Comparison of ENCODE assay signal across 19 mouse cellular contexts in genomic region chr11:44062446-44062845, GRCm38 (mm10).
DNase-seq lines count a peak whose midpoint lies in the region; ATAC-seq and TF ChIP-seq lines count a peak whose summit lies in the region.
"Had no signal": no experiment of that assay in that cellular context is flagged by ENCODE, and none has a peak within 500 bp of the region (broad histone marks: within the 10 kb centered on the region; RNA-seq: fewer than 3 reads in every experiment).

No protein-coding gene starts in this region.

- H3K9me3 ChIP-seq in liver, postnatal 0 days (ENCODE audit: low read length), result no peaks in the 10 kb centered on the region
- H3K9me3 ChIP-seq in intestine, postnatal 0 days (ENCODE audit: control insufficient read depth), result no peaks in the 10 kb centered on the region
- H3K9me3 ChIP-seq: embryonic facial prominence, embryonic 10.5 days; embryonic facial prominence, embryonic 12.5 days; forebrain, embryonic 13.5 days; forebrain, embryonic 15.5 days had no signal

- DNase-seq in kidney, adult 2 months, result peak; percentile 58
- no peak for DNase-seq in kidney, postnatal 4 days
- peak; percentile 32 for DNase-seq in kidney, adult 9 months
- DNase-seq in kidney, adult 18-20 months, result no peak
- DNase-seq in liver, adult 2 months (ENCODE audit: extremely low read depth, low read depth, low spot score), result peak; percentile 79
- no peak for DNase-seq in liver, postnatal 0 days
- DNase-seq: adrenal gland, adult 8-10 months; adrenal gland, postnatal 14 days; adrenal gland, postnatal 36 days; cerebellum, adult 11-12 months; cerebellum, adult 2 months; cerebellum, adult 9-10 months; cerebellum, postnatal 10 days; cerebellum, postnatal 25 days had no signal

- H3K4me3 ChIP-seq in kidney, adult 2 months (ENCODE audit: insufficient read depth, low read depth, low read length), result no peak overlapping the region
- no peak overlapping the region for H3K4me3 ChIP-seq in liver, adult 2 months (ENCODE audit: insufficient read depth, low read depth, low read length)
- no peak overlapping the region for H3K4me3 ChIP-seq in liver, postnatal 0 days (ENCODE audit: low read depth, low read length)
- H3K4me3 ChIP-seq in intestine, postnatal 0 days (ENCODE audit: low read depth, low read length), result no peak overlapping the region
- H3K4me3 ChIP-seq: embryonic facial prominence, embryonic 10.5 days; embryonic facial prominence, embryonic 12.5 days; forebrain, embryonic 13.5 days; forebrain, embryonic 15.5 days had no signal

- no peaks in the 10 kb centered on the region for H3K36me3 ChIP-seq in kidney, adult 2 months (ENCODE audit: control insufficient read depth, insufficient read depth, low read length)
- H3K36me3 ChIP-seq in liver, adult 2 months (ENCODE audit: control insufficient read depth, insufficient read depth, low read length), result no peaks in the 10 kb centered on the region
- no peaks in the 10 kb centered on the region for H3K36me3 ChIP-seq in liver, postnatal 0 days (replicated peaks; ENCODE audit: insufficient read depth, low read length)
- H3K36me3 ChIP-seq in intestine, postnatal 0 days (ENCODE audit: control insufficient read depth, insufficient read depth), result no peaks in the 10 kb centered on the region
- H3K36me3 ChIP-seq: embryonic facial prominence, embryonic 10.5 days; embryonic facial prominence, embryonic 12.5 days; forebrain, embryonic 15.5 days had no signal

- TF ChIP-seq POLR2A in kidney, adult 2 months (IDR thresholded peaks at IDR 0.05; ENCODE audit: low read depth, low read length), result no peak
- no peak for TF ChIP-seq POLR2A in liver, adult 2 months (IDR thresholded peaks at IDR 0.05; ENCODE audit: extremely low read depth, insufficient read depth, low read length)

- H3K4me2 ChIP-seq in liver, postnatal 0 days (ENCODE audit: low read depth, low read length), result no peak overlapping the region
- no peak overlapping the region for H3K4me2 ChIP-seq in intestine, postnatal 0 days (replicated peaks; ENCODE audit: low read depth)
- H3K4me2 ChIP-seq: embryonic facial prominence, embryonic 12.5 days; forebrain, embryonic 13.5 days; forebrain, embryonic 15.5 days had no signal

- no peaks in the 10 kb centered on the region for H3K27me3 ChIP-seq in kidney, adult 2 months (replicated peaks; ENCODE audit: control insufficient read depth, insufficient read depth, low read length)
- no peaks in the 10 kb centered on the region for H3K27me3 ChIP-seq in liver, adult 2 months (ENCODE audit: control insufficient read depth, insufficient read depth, low read length)
- H3K27me3 ChIP-seq in liver, postnatal 0 days (ENCODE audit: insufficient read depth, low read length), result no peaks in the 10 kb centered on the region
- no peaks in the 10 kb centered on the region for H3K27me3 ChIP-seq in intestine, postnatal 0 days (replicated peaks; ENCODE audit: control insufficient read depth, insufficient read depth, low read length)
- H3K27me3 ChIP-seq: embryonic facial prominence, embryonic 12.5 days; forebrain, embryonic 15.5 days had no signal

- no peak for TF ChIP-seq CTCF in kidney, adult 2 months (conservative IDR thresholded peaks at IDR 0.05; ENCODE audit: insufficient read depth, insufficient read length, low read depth, low read length)
- no peak for TF ChIP-seq CTCF in liver, adult 2 months (IDR thresholded peaks at IDR 0.05; ENCODE audit: low read depth, low read length)
- no peak for TF ChIP-seq CTCF in liver, postnatal 0 days (IDR thresholded peaks at IDR 0.05; ENCODE audit: low read depth)
- no peak for TF ChIP-seq CTCF in intestine, postnatal 0 days (IDR thresholded peaks at IDR 0.05; ENCODE audit: low read depth)

- H3K79me2 ChIP-seq in liver, adult 2 months (ENCODE audit: control insufficient read depth, insufficient read depth, low read length), result no peaks in the 10 kb centered on the region

- no peak overlapping the region for H3K9ac ChIP-seq in liver, adult 2 months (ENCODE audit: low read depth, low read length)
- H3K9ac ChIP-seq in liver, postnatal 0 days (replicated peaks), result no peak overlapping the region
- no peak overlapping the region for H3K9ac ChIP-seq in intestine, postnatal 0 days (ENCODE audit: low read depth, low read length)
- H3K9ac ChIP-seq: embryonic facial prominence, embryonic 12.5 days; forebrain, embryonic 13.5 days; forebrain, embryonic 15.5 days had no signal

- no peaks in the 10 kb centered on the region for H3K4me1 ChIP-seq in kidney, adult 2 months (ENCODE audit: control insufficient read depth, insufficient read depth, low read length)
- H3K4me1 ChIP-seq in liver, adult 2 months (ENCODE audit: control insufficient read depth, insufficient read depth, low read length), result no peaks in the 10 kb centered on the region
- no peaks in the 10 kb centered on the region for H3K4me1 ChIP-seq in liver, postnatal 0 days (ENCODE audit: insufficient read depth)
- no peaks in the 10 kb centered on the region for H3K4me1 ChIP-seq in intestine, postnatal 0 days (replicated peaks; ENCODE audit: control insufficient read depth, insufficient read depth, low read length)
- H3K4me1 ChIP-seq: embryonic facial prominence, embryonic 12.5 days; forebrain, embryonic 13.5 days; forebrain, embryonic 15.5 days had no signal

- no peak overlapping the region for H3K27ac ChIP-seq in kidney, adult 2 months (ENCODE audit: insufficient read depth, low read depth, low read length)
- H3K27ac ChIP-seq in liver, adult 2 months (replicated peaks; ENCODE audit: insufficient read depth, low read depth, low read length), result no peak overlapping the region
- no peak overlapping the region for H3K27ac ChIP-seq in liver, postnatal 0 days (ENCODE audit: low read depth)
- H3K27ac ChIP-seq in intestine, postnatal 0 days (ENCODE audit: low read depth, low read length), result no peak overlapping the region
- H3K27ac ChIP-seq: embryonic facial prominence, embryonic 10.5 days; embryonic facial prominence, embryonic 12.5 days; forebrain, embryonic 13.5 days; forebrain, embryonic 15.5 days had no signal

- no peak for ATAC-seq in liver, postnatal 0 days
- no peak for ATAC-seq in intestine, postnatal 0 days
- ATAC-seq: forebrain, embryonic 13.5 days; forebrain, embryonic 15.5 days had no signal

- WGBS in kidney, adult 2 months, result 77% methylated on average over 1 of the region's 1 CpGs
- WGBS in liver, adult 2 months, result 88% methylated on average over 1 of the region's 1 CpGs
- 60% methylated on average over 1 of the region's 1 CpGs for WGBS in liver, postnatal 0 days (ENCODE audit: insufficient replicate concordance)
- 83% methylated on average over 1 of the region's 1 CpGs for WGBS in intestine, postnatal 0 days

- TF ChIP-seq EP300 in liver, postnatal 0 days (IDR thresholded peaks at IDR 0.05; ENCODE audit: low read depth), result no peak

Comparison
In these comparisons a context has a peak if more than half of its experiments do, and no peak if none do; other contexts are left out.
1. DNase-seq: peak in kidney, adult 2 months (single experiment), kidney, adult 9 months (single experiment) and liver, adult 2 months (single experiment); none in kidney, postnatal 4 days (0 of 2), kidney, adult 18-20 months (single experiment) and liver, postnatal 0 days (single experiment).